Mouse (Mus musculus) testis, adult 2 months (tissue): Measurements from ENCODE around the gene Crim1.

Experiments
- CTCF ChIP-seq: fragments of 200-500 bp; IDR thresholded peaks from 2 replicates; pipeline ENCODE4 v1.5.1; 2012; ENCODE audit warnings: low read depth, mild to moderate bottlenecking, inconsistent platforms, low read length, moderate library complexity; ENCODE audit not compliant: control insufficient read depth, insufficient read depth, insufficient replicate concordance
- POLR2A ChIP-seq: fragments of 200-500 bp; IDR thresholded peaks from 2 replicates; pipeline ENCODE4 v1.6.1; 2012; ENCODE audit warnings: low read depth, mild to moderate bottlenecking, inconsistent platforms, low read length, moderate library complexity; ENCODE audit not compliant: control insufficient read depth

- TF ChIP-seq CTCF: no peak
- TF ChIP-seq POLR2A: no peak
These were observed 21.8 kb downstream of the Crim1 start for GRCm38 (mm10) chr17:78221860-78222259.
